Mouse (Mus musculus): ENCODE measurements at regions not wholly inside any gene's neighbourhood (a gene's known extent, or its start where the extent isn't known, plus 50 kb on each side); places are given as distances from the start of the nearest gene placed in this dataset.

GRCm38 (mm10) chr15:88542567-88542966 lies 57.5 kb upstream of the Zdhhc25 start:
- no peaks in the 10 kb centered on the region for H3K4me1 ChIP-seq (ENCODE audit: control insufficient read depth, insufficient read depth, insufficient read length, low read length)
- H3K27ac ChIP-seq (ENCODE audit: insufficient read depth, low read depth, low read length), result no peak overlapping the region
- no peaks in the 10 kb centered on the region for H3K36me3 ChIP-seq (ENCODE audit: control insufficient read depth, insufficient read depth, low read length)
- no peaks in the 10 kb centered on the region for H3K27me3 ChIP-seq (ENCODE audit: control insufficient read depth, insufficient read depth, low read length)
- TF ChIP-seq CTCF (IDR thresholded peaks at IDR 0.05; ENCODE audit: extremely low read depth, insufficient read length, insufficient replicate concordance, low read depth, low read length), result no peak
- no peak for TF ChIP-seq POLR2A (IDR thresholded peaks at IDR 0.05; ENCODE audit: low read depth, low read length)
- no peak overlapping the region for H3K4me3 ChIP-seq (ENCODE audit: low read depth, low read length)
- 66% methylated on average over 2 of the region's 2 CpGs for WGBS

- Histone ChIP-seq H3K27ac (ENCODE audit: insufficient read depth, low read depth, low read length) (no peak overlapping the region), H3K36me3 (ENCODE audit: control insufficient read depth, insufficient read depth, low read length) (no peaks in the 10 kb centered on the region), H3K27me3 (ENCODE audit: control insufficient read depth, insufficient read depth, low read length) (no peaks in the 10 kb centered on the region), H3K4me1 (ENCODE audit: control insufficient read depth, insufficient read depth, insufficient read length, low read length) (no peaks in the 10 kb centered on the region), H3K4me3 (ENCODE audit: low read depth, low read length) (no peak overlapping the region)
- TF ChIP-seq CTCF (IDR thresholded peaks at IDR 0.05; ENCODE audit: extremely low read depth, insufficient read length, insufficient replicate concordance, low read depth, low read length) (no peak), POLR2A (IDR thresholded peaks at IDR 0.05; ENCODE audit: low read depth, low read length) (no peak)
- WGBS, result 78% methylated on average over 5 of the region's 5 CpGs
These were observed 55.9 kb upstream of the Zdhhc25 start for GRCm38 (mm10) chr15:88544216-88544615.

GRCm38 (mm10) chr15:88548261-88548660 lies 51.8 kb upstream of the Zdhhc25 start:
- 64% methylated on average over 6 of the region's 6 CpGs for WGBS
- TF ChIP-seq POLR2A (IDR thresholded peaks at IDR 0.05; ENCODE audit: low read depth, low read length) (no peak), CTCF (IDR thresholded peaks at IDR 0.05; ENCODE audit: extremely low read depth, insufficient read length, insufficient replicate concordance, low read depth, low read length) (no peak)
- no peaks in the 10 kb centered on the region for H3K27me3 ChIP-seq (ENCODE audit: control insufficient read depth, insufficient read depth, low read length)
- no peak overlapping the region for H3K27ac ChIP-seq (ENCODE audit: insufficient read depth, low read depth, low read length)
- H3K36me3 ChIP-seq (ENCODE audit: control insufficient read depth, insufficient read depth, low read length), result no peaks in the 10 kb centered on the region
- H3K4me3 ChIP-seq (ENCODE audit: low read depth, low read length), result no peak overlapping the region
- H3K4me1 ChIP-seq (ENCODE audit: control insufficient read depth, insufficient read depth, insufficient read length, low read length), result no peaks in the 10 kb centered on the region

Measured in small intestine, adult 2 months (tissue).